Comparison of ENCODE assay signal across 17 mouse cellular contexts in the genomic region with DNA sequence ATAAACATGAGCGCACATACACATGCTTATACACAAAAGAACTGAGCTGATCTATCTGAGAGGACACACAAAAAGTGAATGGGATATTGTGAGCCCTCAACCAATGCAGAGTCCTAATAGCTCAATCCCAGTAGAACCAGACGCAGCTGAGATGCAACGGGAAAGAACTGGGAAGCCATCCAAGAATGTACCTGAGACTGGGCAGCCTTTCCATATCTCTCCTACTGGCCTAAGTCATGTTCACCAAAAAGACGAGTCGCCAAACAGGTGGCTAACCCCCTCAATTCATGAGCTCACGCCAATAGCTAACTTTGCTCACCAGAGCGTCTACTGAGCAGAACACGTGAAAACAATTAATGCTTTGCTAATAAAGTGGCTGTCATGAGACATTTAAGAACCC. TPM values are rescaled to one million over a fixed set of nuclear protein-coding genes. Genes with fewer than 3 reads are reported as not detected.
DNase-seq lines count a peak whose midpoint lies in the region; TF ChIP-seq lines count a peak whose summit lies in the region.
"Had no signal": no experiment of that assay in that cellular context is flagged by ENCODE, and none has a peak within 500 bp of the region (broad histone marks: within the 10 kb centered on the region; RNA-seq: fewer than 3 reads in every experiment).

No protein-coding gene starts in this region.

- no peak for TF ChIP-seq CTCF in left cerebral cortex, adult 2 months (IDR thresholded peaks at IDR 0.05)

- H3K27ac ChIP-seq in left cerebral cortex, adult 2 months, result no peak overlapping the region
- H3K27ac ChIP-seq: embryonic facial prominence, embryonic 10.5 days; forebrain, embryonic 13.5 days; heart, adult 2 months; heart, embryonic 15.5 days; hindbrain, embryonic 14.5 days had no signal

- intact Hi-C loops in left cerebral cortex, adult 2 months (cut with DNase I), result no loop called here

- H3K4me3 ChIP-seq in left cerebral cortex, adult 2 months, result no peak overlapping the region
- H3K4me3 ChIP-seq: embryonic facial prominence, embryonic 10.5 days; forebrain, embryonic 13.5 days; heart, adult 2 months; heart, embryonic 15.5 days had no signal

- peak; percentile 56 for DNase-seq in cerebellum, adult 11-12 months
- DNase-seq in cerebellum, postnatal 4 days (ENCODE audit: low spot score in 2 of 2), result no peak
- DNase-seq in cerebellum, adult 18-20 months, result peak; percentile 38 to 59
- DNase-seq in cerebellum, adult 9-11 months, result peak; percentile 61
- peak; percentile 31 to 37 for DNase-seq in cerebellum, postnatal 36 days
- DNase-seq in right cerebral cortex, postnatal 36 days (ENCODE audit: low spot score in 2 of 2), result no peak
- DNase-seq in left cerebral cortex, adult 2 months (ENCODE audit: extremely low spot score in 1 of 2, low spot score in 2 of 2), result no peak
- DNase-seq: adrenal gland, postnatal 14 days; forebrain, postnatal 0 days; gastrocnemius, postnatal 14 days; heart, adult 2 months; heart, postnatal 14 days had no signal

RNA-seq across cellular contexts. Expression of a gene that starts 20.8 kb away (rescaled TPM):
- total RNA-seq in left cerebral cortex, adult 2 months (2021), result 10 to 100 TPM; 29.8 to 30.8 TPM
- total RNA-seq: MEL had no signal

Comparison
In these comparisons a context has a peak if more than half of its experiments do, and no peak if none do; other contexts are left out.
1. DNase-seq: peak in cerebellum, adult 11-12 months (single experiment), cerebellum, adult 18-20 months (2 of 2), cerebellum, adult 9-11 months (single experiment) and cerebellum, postnatal 36 days (2 of 2); none in cerebellum, postnatal 4 days (0 of 2), right cerebral cortex, postnatal 36 days (0 of 2) and left cerebral cortex, adult 2 months (0 of 2).